Mouse (Mus musculus) embryonic fibroblast, embryonic 13.5 days (primary cell): ENCODE data around the gene Stub1.

Experiments used
- CTCF ChIP-seq: IDR thresholded peaks from 2 replicates; pipeline ENCODE4 v1.5.1; 2011; ENCODE audit warnings: mild to moderate bottlenecking, control low read depth, low read length, moderate library complexity, borderline replicate concordance; ENCODE audit not compliant: insufficient read depth
- POLR2A ChIP-seq: IDR thresholded peaks from 2 replicates; pipeline ENCODE4 v1.6.1; 2011; ENCODE audit warnings: low read depth, mild to moderate bottlenecking, control low read depth, low read length, moderate library complexity

- TF ChIP-seq CTCF (no peak), POLR2A (no peak)
Observed at GRCm38 (mm10) chr17:25860229-25860628, 27.0 kb upstream of the Stub1 start.
